Mouse (Mus musculus): ENCODE data around the gene Stk32b. TPM values are rescaled to one million over a fixed set of nuclear protein-coding genes. Genes with fewer than 3 reads are reported as not detected.

Stk32b gene
- polyA plus RNA-seq, 1 experiment from 2014 or later = 0.03 TPM

DNA sequence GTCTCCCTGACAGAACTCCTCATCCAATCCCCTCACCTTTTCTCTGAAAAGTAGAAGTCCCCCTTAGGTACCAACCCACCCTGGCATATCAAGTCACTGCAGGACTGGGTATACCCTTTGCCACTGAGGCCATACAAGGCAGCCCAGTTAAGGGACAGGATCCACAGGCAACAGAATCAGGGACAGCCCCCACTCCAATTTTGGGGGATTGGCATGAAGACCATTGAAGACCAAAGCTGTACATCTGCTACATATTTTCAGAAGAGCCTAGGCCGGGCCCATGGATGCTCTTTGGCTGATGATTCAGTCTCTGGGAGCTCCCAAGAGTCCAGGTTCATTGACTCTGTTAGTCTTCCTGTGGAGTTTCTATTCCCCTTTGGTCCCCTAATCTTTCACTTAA lies 117.4 kb downstream of the Stk32b start:
- H3K27me3 ChIP-seq = peaks cover 3% of the 10 kb centered on the region
- ATAC-seq = no peak
- ChIA-PET POLR2A (no interaction called here), CTCF (no interaction called here)
- TF ChIP-seq CTCF (IDR thresholded peaks at IDR 0.05) = no peak
- in situ Hi-C loops (cut with MboI; ENCODE audit: low pct_unique_long_range_greater_than_20kb) = no loop called here
- DNase-seq (ENCODE audit: low read depth, low spot score) = no peak

GRCm38 (mm10) chr5:37598271-37598670 lies 118.7 kb downstream of the Stk32b start:
- DNase-seq (ENCODE audit: low read depth, low spot score) = no peak
- ATAC-seq = no peak
- ChIA-PET POLR2A (no interaction called here), CTCF (no interaction called here)
- in situ Hi-C loops (cut with MboI; ENCODE audit: low pct_unique_long_range_greater_than_20kb) = no loop called here
- H3K27me3 ChIP-seq = peaks cover 3% of the 10 kb centered on the region
- TF ChIP-seq CTCF (IDR thresholded peaks at IDR 0.05) = no peak

DNA sequence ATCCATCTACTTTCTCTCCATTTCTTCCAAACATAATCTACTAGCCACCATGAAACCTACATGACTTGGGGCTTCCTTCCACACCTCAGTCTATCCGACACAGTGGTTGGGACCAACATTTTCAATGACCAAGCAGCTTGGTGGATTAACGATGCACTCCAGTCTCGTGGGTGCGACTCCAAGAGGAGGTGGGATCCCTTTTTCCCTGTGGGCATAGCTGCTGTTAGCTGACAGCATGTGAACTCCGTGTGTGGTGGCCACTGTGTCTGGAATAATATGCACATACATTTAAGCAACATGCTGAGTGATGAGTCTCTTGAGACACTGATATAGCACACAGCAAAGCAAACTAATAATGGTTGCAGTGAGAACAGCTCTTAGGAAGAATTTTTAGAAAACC lies 124.6 kb downstream of the Stk32b start:
- peaks cover 26% of the 10 kb centered on the region for H3K27me3 ChIP-seq
- in situ Hi-C loops (cut with MboI; ENCODE audit: low pct_unique_long_range_greater_than_20kb) = no loop called here
- ChIA-PET CTCF (interaction anchor here (1.1 kb wide), 1 partner anchor 17 kb away, joined by 3 read pairs; no protein-coding TSS in a partner anchor), POLR2A (no interaction called here)
- no peak for DNase-seq (ENCODE audit: low read depth, low spot score)
- TF ChIP-seq CTCF (IDR thresholded peaks at IDR 0.05) = no peak
- ATAC-seq = no peak

DNA sequence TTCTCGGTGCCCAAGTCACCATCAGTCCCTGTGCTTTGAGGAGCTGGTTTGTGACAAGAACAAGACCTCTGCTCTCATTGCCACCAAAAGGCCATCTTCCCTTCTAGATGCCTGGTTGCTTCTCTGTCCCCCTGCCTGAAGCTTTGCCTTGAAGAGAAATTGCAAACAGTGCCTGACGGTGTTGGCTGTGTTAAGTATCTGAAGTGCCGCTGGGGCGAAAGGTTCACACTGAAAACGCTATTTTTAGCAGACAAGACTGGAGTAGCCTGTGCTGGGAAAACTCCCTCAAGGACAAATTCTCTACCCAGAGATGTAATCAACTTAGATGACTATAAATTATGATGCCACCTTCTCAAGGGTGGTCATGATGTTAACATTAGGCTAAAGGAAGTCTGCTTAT lies 129.1 kb downstream of the Stk32b start:
- ChIA-PET CTCF (no interaction called here), POLR2A (no interaction called here)
- in situ Hi-C loops (cut with MboI; ENCODE audit: low pct_unique_long_range_greater_than_20kb) = no loop called here
- H3K27me3 ChIP-seq = peaks cover 34% of the 10 kb centered on the region
- no peak for TF ChIP-seq CTCF (IDR thresholded peaks at IDR 0.05)
- DNase-seq (ENCODE audit: low read depth, low spot score) = no peak
- no peak for ATAC-seq

- no peak for TF ChIP-seq CTCF (IDR thresholded peaks at IDR 0.05)
- POLR2A ChIA-PET = no interaction called here
- in situ Hi-C loops (cut with MboI; ENCODE audit: low pct_unique_long_range_greater_than_20kb) = no loop called here
- CTCF ChIA-PET = no interaction called here
- ATAC-seq (no peak), DNase-seq (ENCODE audit: low read depth, low spot score) (no peak)
- peaks cover 23% of the 10 kb centered on the region for H3K27me3 ChIP-seq
Observed at GRCm38 (mm10) chr5:37586071-37586470, 130.9 kb downstream of the Stk32b start.

DNA sequence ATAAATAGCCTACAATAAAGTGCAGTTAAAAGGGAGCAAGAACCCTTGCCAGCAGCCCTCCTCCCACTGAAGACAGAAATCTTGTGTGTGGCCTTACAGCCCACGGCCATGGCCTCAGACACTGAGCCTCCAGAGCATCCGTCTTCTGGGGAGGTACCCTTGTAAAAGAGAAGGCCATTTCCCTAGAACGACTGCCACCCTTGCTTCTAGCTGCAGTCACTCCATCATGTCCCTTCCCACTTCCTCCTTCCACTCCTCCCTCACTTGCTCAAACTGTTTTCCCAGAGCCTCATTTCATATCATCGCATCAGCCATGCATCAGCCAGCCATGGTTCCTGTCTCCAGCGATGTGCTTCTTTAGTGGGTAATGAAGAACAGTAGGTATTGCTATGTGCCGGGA lies 141.5 kb downstream of the Stk32b start:
- DNase-seq (ENCODE audit: low read depth, low spot score) (no peak), ATAC-seq (no peak)
- ChIA-PET CTCF (interaction anchor here (1.3 kb wide), 1 partner anchor 17 kb away, joined by 3 read pairs; no protein-coding TSS in a partner anchor), POLR2A (no interaction called here)
- TF ChIP-seq CTCF (IDR thresholded peaks at IDR 0.05) = no peak
- peaks cover 16% of the 10 kb centered on the region for H3K27me3 ChIP-seq
- in situ Hi-C loops (cut with MboI; ENCODE audit: low pct_unique_long_range_greater_than_20kb) = no loop called here

GRCm38 (mm10) chr5:37557274-37557815 lies 159.6 kb downstream of the Stk32b start:
- ATAC-seq (no peak), DNase-seq (ENCODE audit: low read depth, low spot score) (no peak)
- ChIA-PET CTCF (no interaction called here), POLR2A (no interaction called here)
- peaks cover 3% of the 10 kb centered on the region for H3K27me3 ChIP-seq
- in situ Hi-C loops (cut with MboI; ENCODE audit: low pct_unique_long_range_greater_than_20kb) = no loop called here
- TF ChIP-seq CTCF (IDR thresholded peaks at IDR 0.05) = no peak

GRCm38 (mm10) chr5:37554231-37554630 lies 162.7 kb downstream of the Stk32b start:
- H3K27me3 ChIP-seq = no peaks in the 10 kb centered on the region
- ChIA-PET CTCF (no interaction called here), POLR2A (no interaction called here)
- in situ Hi-C loops (cut with MboI; ENCODE audit: low pct_unique_long_range_greater_than_20kb) = no loop called here
- DNase-seq (ENCODE audit: low read depth, low spot score) (no peak), ATAC-seq (no peak)
- TF ChIP-seq CTCF (IDR thresholded peaks at IDR 0.05) = no peak

DNA sequence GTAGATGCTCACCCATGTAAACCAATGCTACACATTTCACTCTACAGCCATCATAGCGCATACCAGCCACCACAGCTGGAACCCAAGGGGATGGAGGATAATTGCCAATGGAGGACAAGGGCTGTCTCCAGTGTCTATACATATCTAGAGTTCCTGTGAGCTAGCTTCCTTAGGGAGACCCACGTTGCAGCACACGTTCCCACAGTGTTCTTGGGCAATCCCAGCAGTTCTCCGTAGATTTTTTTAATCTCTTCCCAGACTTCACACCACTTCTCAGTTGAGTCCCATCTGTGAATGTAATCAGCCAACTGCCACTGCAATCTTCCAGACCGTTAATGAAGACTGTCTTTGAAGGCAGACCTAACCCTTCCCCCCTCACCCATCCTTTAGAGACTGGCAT lies 165.3 kb downstream of the Stk32b start:
- ChIA-PET CTCF (interaction anchor here (1.1 kb wide), 1 partner anchor 276 kb away, joined by 3 read pairs; no protein-coding TSS in a partner anchor), POLR2A (no interaction called here)
- in situ Hi-C loops (cut with MboI; ENCODE audit: low pct_unique_long_range_greater_than_20kb) = no loop called here
- H3K27me3 ChIP-seq = no peaks in the 10 kb centered on the region
- DNase-seq (ENCODE audit: low read depth, low spot score) = no peak
- no peak for ATAC-seq
- no peak for TF ChIP-seq CTCF (IDR thresholded peaks at IDR 0.05)

DNA sequence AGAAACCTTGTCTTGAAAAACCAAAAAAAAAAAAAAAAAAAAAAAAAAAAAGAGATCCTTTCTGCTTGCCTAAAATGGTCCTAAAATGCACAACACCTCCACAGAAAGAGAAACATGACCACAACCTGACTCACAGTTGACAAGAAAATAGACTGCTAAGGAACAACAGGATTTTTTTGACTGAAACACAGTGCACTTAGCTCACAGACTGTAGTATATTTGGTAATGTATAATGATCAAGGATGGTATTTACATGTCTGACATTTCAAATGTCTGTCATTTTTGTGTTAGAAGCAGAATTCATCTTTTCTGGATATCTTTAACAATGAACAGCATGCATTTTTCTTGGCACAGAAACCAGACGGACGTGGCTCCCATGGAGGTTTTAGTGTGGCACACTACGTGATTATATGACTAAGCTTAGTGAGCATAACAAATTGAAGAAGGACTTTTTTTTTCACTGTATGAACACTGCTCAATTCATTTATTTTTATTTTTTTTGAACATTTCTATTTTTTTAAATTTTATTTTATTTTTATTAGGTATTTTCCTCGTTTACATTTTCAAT lies 181.2 kb downstream of the Stk32b start:
- peaks cover 17% of the 10 kb centered on the region for H3K27me3 ChIP-seq
- no peak for TF ChIP-seq CTCF (IDR thresholded peaks at IDR 0.05)
- ATAC-seq = no peak
- in situ Hi-C loops (cut with MboI; ENCODE audit: low pct_unique_long_range_greater_than_20kb) = no loop called here
- ChIA-PET POLR2A (no interaction called here), CTCF (no interaction called here)
- no peak for DNase-seq (ENCODE audit: low read depth, low spot score)

DNA sequence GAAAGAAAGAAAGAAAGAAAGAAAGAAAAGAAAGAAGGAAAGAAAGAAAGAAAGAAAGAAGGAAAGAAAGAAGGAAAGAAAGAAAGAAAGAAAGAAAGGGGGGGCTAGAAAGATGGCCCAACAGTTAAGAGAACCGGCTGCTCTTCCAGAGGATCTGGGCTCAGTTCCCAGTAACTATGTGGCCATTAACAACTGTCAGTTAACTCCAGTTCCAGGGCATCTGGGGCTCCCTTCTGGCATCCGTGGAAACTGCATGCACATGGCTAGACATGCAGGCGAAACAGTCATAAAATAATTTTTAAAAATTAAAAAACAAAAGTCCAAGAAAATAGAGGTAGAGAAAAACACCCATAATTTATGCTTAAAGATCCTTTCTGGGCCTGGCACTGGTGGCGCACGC lies 181.7 kb downstream of the Stk32b start:
- ChIA-PET POLR2A (no interaction called here), CTCF (no interaction called here)
- H3K27me3 ChIP-seq = peaks cover 17% of the 10 kb centered on the region
- TF ChIP-seq CTCF (IDR thresholded peaks at IDR 0.05) = no peak
- DNase-seq (ENCODE audit: low read depth, low spot score) (no peak), ATAC-seq (no peak)
- in situ Hi-C loops (cut with MboI; ENCODE audit: low pct_unique_long_range_greater_than_20kb) = no loop called here

GRCm38 (mm10) chr5:37525363-37525762 lies 191.6 kb downstream of the Stk32b start:
- in situ Hi-C loops (cut with MboI; ENCODE audit: low pct_unique_long_range_greater_than_20kb) = no loop called here
- ChIA-PET CTCF (no interaction called here), POLR2A (no interaction called here)
- no peak for TF ChIP-seq CTCF (IDR thresholded peaks at IDR 0.05)
- DNase-seq (ENCODE audit: low read depth, low spot score) (no peak), ATAC-seq (no peak)
- peaks cover 13% of the 10 kb centered on the region for H3K27me3 ChIP-seq
